Mouse (Mus musculus) c-Kit-negative CD71-positive TER-119-positive erythroid progenitor cells, embryonic 14.5 days (primary cell): ENCODE measurements at regions not wholly inside any gene's neighbourhood (a gene's known extent, or its start where the extent isn't known, plus 50 kb on each side); places are given as distances from the start of the nearest gene placed in this dataset.

Experiments used
- DNase-seq: peaks from one replicate; pipeline ENCODE4 v3.0.0-alpha.2; 2013; ENCODE audit warnings: low read depth, low spot score

GRCm38 (mm10) chr12:77976952-77977351 lies 217.1 kb upstream of the Gm6657 start:
- DNase-seq, result no peak

GRCm38 (mm10) chr12:77986738-77987137 lies 207.3 kb upstream of the Gm6657 start:
- DNase-seq, result no peak

- DNase-seq, result no peak
These were observed 204.3 kb upstream of the Gm6657 start for GRCm38 (mm10) chr12:77989766-77990165.

GRCm38 (mm10) chr12:77991627-77992026 lies 202.4 kb upstream of the Gm6657 start:
- no peak for DNase-seq

- no peak for DNase-seq
These were observed 199.9 kb upstream of the Gm6657 start for GRCm38 (mm10) chr12:77994176-77994575.

- no peak for DNase-seq
These were observed 196.1 kb upstream of the Gm6657 start for GRCm38 (mm10) chr12:77997916-77998315.

- no peak for DNase-seq
These were observed 193.6 kb upstream of the Gm6657 start for GRCm38 (mm10) chr12:78000401-78000800.

GRCm38 (mm10) chr12:78001846-78002245 lies 192.2 kb upstream of the Gm6657 start:
- no peak for DNase-seq

DNA sequence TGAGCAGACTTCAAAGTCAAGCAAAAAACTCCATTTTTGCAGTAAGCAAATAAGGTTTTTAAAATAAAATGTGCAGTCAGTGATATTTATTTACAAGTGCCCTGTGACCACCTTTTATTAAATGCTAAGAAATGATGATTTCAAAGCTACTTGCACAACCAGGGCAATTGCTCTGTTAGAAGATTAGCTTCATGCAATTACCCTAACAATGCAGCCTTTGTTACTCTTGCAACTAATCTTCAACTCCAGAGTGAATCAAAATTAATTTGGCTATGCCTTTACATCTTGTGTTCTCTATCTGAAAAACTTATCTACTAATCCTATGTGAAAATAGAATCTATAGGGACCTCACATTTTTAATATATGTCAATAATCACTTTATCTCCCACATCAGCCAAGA lies 160.3 kb upstream of the Gm6657 start:
- DNase-seq, result no peak

DNA sequence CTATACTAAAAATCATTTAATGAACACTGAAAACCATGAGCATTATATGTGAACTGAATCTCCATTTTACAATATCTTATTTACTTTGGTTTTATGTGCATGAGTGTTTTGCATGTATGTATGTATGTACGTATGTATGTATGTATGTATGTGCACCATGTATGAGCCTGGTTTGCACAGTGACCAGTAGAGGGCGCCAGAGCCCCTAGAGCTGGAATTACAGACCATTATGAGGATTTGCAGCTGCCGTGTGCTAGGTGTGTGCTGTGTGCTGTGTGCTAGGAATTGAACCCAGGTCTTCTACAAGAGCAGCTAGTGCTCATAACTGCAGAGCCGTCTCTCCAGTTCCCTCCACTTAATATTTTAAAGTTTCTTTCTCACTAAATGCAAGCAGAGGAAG lies 147.5 kb upstream of the Gm6657 start:
- DNase-seq, result peak; percentile 1

DNA sequence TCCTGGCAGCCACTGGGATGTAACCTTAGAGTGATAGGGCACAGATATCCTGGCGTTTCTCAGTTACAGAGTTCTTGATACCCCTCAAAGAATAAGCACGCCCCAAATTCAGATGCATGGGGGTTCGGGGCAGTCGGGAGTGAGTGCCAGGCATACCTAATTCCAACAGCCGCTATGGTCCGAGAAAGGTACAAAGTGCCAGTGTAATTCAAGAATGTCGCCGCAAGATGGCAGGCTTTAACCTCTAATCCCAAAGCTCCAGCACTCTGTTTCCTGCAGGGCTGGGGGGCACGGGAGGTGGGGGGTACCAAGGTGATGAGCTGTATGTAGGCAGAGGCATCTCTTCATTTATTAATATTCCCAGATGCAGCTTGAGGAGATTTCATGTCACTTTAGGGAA lies 138.1 kb upstream of the Gm6657 start:
- no peak for DNase-seq

DNA sequence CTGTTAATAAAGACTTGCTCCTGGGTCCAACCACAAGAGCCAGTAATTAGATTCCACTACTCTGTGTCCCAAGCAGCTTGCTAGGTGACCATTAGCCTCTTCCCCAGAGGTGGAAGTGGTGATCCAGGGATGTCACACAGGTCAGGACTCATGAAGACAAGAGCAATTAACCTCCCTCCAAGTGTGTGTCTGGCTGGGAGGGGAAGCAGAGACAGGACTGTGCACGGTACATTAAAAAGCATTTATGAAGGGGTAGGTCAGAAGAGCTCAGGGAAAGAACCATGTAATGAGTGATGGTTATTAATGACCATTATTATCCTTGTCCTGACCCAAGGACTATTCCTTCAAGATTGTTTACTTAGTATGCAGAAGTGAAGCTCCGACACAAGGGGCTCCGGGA lies 136.9 kb upstream of the Gm6657 start:
- no peak for DNase-seq

- DNase-seq, result no peak
These were observed 134.1 kb upstream of the Gm6657 start for GRCm38 (mm10) chr12:78059965-78060364.

- DNase-seq, result no peak
These were observed 128.0 kb upstream of the Gm6657 start for GRCm38 (mm10) chr12:78066024-78066423.

DNA sequence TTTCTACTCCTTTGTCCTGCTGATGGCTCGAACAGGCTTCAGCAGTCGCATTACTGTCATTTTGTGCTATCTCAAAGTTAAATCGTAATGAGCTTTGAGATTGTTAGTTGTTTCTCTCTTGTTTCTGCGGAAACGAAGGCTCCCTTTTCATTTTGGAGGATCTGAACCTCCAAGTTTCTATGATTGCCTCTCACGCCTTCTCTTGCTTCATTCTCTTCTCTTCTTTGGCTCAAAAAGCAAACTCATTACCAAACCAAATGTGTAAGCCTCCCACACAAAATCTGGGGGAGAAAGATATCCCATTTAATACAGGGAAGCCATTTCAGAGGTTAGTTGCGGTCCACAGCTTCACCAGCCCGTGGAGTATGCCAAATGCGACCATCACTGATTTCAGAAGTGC lies 121.1 kb upstream of the Gm6657 start:
- no peak for DNase-seq

- DNase-seq, result no peak
These were observed 119.7 kb upstream of the Gm6657 start for GRCm38 (mm10) chr12:78074290-78074802.

DNA sequence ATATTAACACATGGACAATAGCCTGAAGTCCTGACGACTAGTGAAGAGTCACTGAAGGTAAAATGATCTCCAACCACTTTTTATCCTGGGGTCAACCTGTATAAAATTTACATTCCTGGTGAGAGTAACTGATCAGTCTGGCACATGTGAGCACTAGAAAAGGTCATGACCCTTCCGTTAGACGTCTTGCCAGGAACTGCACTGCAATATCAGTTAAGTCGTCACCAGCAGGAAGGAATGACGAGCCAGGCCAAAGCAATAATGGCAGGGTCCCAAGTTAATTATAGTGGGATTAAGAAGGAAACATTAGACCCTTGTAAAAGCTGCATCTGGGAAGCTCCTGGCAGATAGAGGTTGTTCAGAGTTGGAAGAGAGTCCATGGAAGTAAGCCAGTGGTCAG lies 116.8 kb upstream of the Gm6657 start:
- DNase-seq, result no peak

- DNase-seq, result no peak
These were observed 111.9 kb upstream of the Gm6657 start for GRCm38 (mm10) chr12:78082163-78082562.

- DNase-seq, result no peak
These were observed 108.0 kb upstream of the Gm6657 start for GRCm38 (mm10) chr12:78086016-78086415.

- no peak for DNase-seq
These were observed 106.1 kb upstream of the Gm6657 start for GRCm38 (mm10) chr12:78087921-78088320.

DNA sequence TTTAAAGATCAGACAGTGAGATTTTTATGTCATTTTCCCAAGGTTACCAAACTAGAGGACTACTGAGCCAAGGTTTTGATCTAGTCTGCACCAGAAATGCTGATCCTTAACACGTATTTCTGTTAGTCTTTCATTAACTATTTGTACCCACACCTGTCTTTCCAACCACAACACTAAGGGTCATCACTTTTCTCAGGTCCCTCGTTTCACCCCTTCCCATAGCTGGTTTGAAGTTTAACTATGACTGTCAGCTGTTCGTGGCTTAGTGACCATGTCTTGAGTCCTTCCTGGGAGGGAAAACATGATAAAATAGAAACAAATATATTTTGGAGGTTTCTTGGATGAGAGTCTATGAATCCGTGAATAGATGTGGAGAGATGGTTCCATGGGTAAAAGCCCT lies 99.6 kb upstream of the Gm6657 start:
- DNase-seq, result no peak

DNA sequence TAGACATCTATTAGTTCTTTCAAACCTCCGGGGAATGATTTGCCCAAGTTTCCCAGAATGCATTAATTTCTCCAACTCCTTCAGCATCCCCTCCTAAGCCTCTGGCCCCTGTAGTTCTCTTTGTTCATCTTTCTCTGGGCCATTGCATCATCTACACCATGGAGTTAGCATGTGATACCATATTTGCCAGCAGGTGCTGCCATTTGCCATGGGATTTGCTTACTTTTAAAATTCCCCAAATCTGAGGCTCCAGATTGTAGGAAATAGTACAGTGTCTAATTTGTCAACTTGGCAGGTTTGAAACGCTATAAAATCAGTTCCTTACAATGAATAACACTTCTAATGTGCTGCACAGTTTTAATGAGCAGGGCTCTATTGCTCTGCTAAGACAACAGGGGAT lies 98.7 kb upstream of the Gm6657 start:
- no peak for DNase-seq

DNA sequence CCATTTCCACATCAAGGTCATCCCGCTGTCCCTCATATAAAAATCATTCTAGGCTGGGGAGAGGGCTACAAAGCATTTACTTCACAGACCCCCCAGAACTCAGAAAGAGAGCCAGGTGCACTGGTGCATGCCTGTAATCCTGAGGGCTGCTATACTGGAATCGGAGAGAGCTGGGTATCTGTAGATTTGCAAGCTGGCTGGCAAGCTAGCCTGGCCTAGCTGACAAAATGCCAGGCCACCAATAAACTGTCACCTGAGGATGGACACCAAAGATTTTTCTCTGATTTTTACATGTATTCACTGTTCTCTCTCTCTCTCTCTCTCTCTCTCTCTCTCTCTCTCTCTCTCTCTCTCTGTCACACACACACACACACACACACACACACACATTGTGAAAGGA lies 98.1 kb upstream of the Gm6657 start:
- DNase-seq, result no peak

DNA sequence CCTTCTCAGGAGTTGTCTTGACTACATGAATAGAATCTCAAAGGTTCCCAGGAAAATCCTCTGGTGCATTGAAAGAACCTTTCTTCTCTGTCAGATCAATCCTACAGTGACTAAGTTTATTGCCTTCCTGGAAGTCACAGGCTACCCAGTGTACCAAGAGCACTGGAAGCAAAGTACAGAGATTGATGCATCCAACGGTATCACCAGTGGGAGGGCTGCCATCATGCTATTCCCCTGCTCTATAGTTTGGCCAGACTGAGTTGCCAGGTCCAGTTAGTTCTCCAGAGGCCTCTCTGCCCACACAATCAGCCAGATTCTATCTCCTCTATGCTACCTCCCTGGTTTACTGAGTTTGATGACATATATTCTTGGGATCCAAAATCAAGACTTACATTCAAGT lies 96.9 kb upstream of the Gm6657 start:
- no peak for DNase-seq

DNA sequence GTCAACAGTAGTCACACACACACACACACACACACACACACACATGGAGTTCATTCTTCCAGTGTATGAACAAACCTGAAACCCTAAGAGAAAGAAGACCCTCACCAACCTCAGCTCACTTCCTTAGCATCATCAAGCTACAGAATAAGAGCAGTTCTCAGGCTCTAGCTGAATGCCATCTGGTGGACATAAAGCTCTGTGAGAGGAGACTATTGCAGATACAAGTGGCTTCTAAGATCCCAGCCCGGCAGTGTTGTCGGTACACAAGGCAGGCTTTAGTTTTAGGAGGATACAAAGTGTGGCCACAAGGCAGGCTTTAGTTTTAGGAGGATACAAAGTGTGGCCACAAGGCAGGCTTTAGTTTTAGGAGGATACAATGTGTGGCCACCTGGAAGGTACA lies 96.3 kb upstream of the Gm6657 start:
- DNase-seq, result no peak
